Mouse (Mus musculus) kidney, embryonic 14.5 days (tissue): ENCODE measurements around the gene Cbx2. TPM values are rescaled to one million over a fixed set of nuclear protein-coding genes. Genes with fewer than 3 reads are reported as not detected.

ENCODE experiments used
- ATAC-seq: fragments of 200-750 bp; cut with Nextera tagmentation; 2 replicates; pipeline ENCODE4 v1.8.0; 2017; ENCODE audit warnings: moderate number of reproducible peaks, mild to moderate bottlenecking, moderate TSS enrichment, moderate library complexity; ENCODE audit not compliant: low FRiP score, low TSS enrichment
- H3K27ac ChIP-seq: fragments of 300-500 bp; sonication (generic); 2 replicates; pipeline ENCODE4 v1.5.1; 2014; ENCODE audit warnings: low read depth, mild to moderate bottlenecking, low read length, moderate library complexity, mixed read lengths
- H3K27me3 ChIP-seq: fragments of 300-500 bp; sonication (generic); 2 replicates; pipeline ENCODE4 v1.6.1; 2014; ENCODE audit warnings: mild to moderate bottlenecking, low read length; ENCODE audit not compliant: control insufficient read depth, insufficient read depth
- H3K36me3 ChIP-seq: fragments of 300-500 bp; sonication (generic); 2 replicates; pipeline ENCODE4 v1.6.1; 2014; ENCODE audit warnings: low read length, mixed read lengths; ENCODE audit not compliant: control insufficient read depth, insufficient read depth
- H3K4me1 ChIP-seq: fragments of 300-500 bp; sonication (generic); 2 replicates; pipeline ENCODE4 v1.6.1; 2014; ENCODE audit warnings: low read length, mixed read lengths; ENCODE audit not compliant: control insufficient read depth, insufficient read depth
- H3K4me2 ChIP-seq: fragments of 300-500 bp; sonication (generic); replicated peaks from 2 replicates; pipeline ENCODE4 v1.6.1; 2014; ENCODE audit warnings: low read depth, mild to moderate bottlenecking, low read length
- H3K4me3 ChIP-seq: fragments of 300-500 bp; sonication (generic); 2 replicates; pipeline ENCODE4 v1.5.1; 2014; ENCODE audit warnings: mild to moderate bottlenecking, low read length
- H3K9ac ChIP-seq: fragments of 300-500 bp; sonication (generic); 2 replicates; pipeline ENCODE4 v1.6.1; 2014; ENCODE audit warnings: low read depth, mild to moderate bottlenecking, low read length, moderate library complexity
- H3K9me3 ChIP-seq: fragments of 300-500 bp; sonication (generic); 2 replicates; pipeline ENCODE4 v1.6.1; 2016; ENCODE audit warnings: low read length; ENCODE audit not compliant: control insufficient read depth
- WGBS: fragments of 180-500 bp; shearing (Covaris S2); extraction: QIAGEN DNeasy Blood & Tissue Kit; methylation state at CpG from one replicate; pipeline ENCODE4 v1.1.7; 2014; 5-methylcytosine and 5-hydroxymethylcytosine counted together
- polyA plus RNA-seq: library from polyadenylated mRNA; unstranded; fragments of >200 nt; fragmentation: Nextera tagmentation; extraction: Ambion mirVana; gene quantifications from 2 replicates; pipeline ENCODE4 v1.2.1, GENCODE M21; 2014

Gene Cbx2
- polyA plus RNA-seq, 1 experiment from 2014 or later: 38.2 TPM

DNA sequence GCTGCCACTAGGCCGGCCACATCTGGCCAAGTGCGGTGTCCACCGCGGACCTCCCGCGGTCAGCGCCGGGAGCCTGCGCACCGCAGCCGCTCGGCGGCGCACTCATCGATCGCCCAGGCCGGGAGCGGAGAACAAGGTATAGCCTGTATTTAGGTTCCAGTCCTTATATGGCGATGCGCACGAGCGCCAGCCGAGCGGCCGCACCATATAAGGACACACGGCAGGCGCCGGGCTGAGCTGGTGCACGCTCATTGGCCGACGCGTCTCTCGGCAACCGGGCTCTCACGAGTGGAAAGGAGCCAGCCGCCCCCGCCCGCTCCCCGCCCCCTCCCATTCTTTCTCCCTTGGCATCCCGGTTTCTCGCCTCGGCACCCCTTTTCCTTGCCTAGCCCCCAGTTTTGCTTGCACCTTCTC, 30.5 kb downstream of the Cbx2 start:
- peaks cover 87% of the 10 kb centered on the region for H3K27me3 ChIP-seq
- peak; percentile 84 for ATAC-seq
- H3K4me2 ChIP-seq: peak overlapping the region; percentile 70
- H3K4me3 ChIP-seq: peak overlapping the region; percentile 34
- H3K36me3 ChIP-seq: no peaks in the 10 kb centered on the region
- peaks cover 24% of the 10 kb centered on the region; the same call in 1 of the 2 replicates for H3K4me1 ChIP-seq
- no peaks in the 10 kb centered on the region for H3K9me3 ChIP-seq
- 0 out of 2 replicates have a peak overlapping the region, but pooled peaks have one; percentile 14 for H3K9ac ChIP-seq
- peak overlapping the region; percentile 21; the same call in 1 of the 2 replicates for H3K27ac ChIP-seq
- under 1% methylated on average over 38 of the region's 42 CpGs for WGBS

DNA sequence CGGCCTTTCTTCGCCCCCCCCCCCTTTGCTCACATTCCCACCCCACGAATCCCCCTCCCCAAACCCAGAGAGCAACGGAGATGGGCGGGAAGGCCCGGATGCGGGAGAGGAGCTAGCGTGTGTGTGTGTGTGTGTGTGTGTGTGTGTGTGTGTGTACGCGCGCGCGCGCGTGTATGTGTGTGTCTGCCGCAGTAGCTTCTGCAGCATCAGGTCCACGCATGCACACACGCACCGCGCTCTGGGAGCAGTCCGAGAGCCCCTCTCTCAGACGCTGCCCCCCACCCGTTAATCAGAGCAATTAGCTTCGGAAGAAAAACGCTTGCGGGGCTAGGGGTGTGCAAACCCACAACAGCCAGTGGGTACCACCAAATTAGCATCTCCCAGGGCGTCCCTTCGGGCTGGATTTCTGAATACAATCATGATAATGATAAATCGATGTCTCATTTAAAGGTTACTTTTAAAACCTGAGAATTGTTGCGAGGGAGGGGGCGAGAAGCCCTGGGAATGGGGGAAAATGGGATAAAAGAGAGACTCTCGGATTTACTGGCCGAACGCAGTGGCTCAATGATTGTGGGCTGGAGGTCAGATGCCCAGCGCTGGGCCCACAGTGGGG, 31.1 kb downstream of the Cbx2 start:
- ATAC-seq: no peak
- Histone ChIP-seq H3K36me3 (no peaks in the 10 kb centered on the region), H3K4me2 (peak overlapping the region; percentile 70), H3K4me1 (peaks cover 30% of the 10 kb centered on the region; the same call in 1 of the 2 replicates), H3K27ac (no peak overlapping the region), H3K9ac (no peak overlapping the region), H3K27me3 (peaks cover 87% of the 10 kb centered on the region), H3K9me3 (no peaks in the 10 kb centered on the region), H3K4me3 (peak overlapping the region; percentile 34)
- WGBS: under 1% methylated on average over 33 of the region's 35 CpGs

GRCm38 (mm10) chr11:119054351-119055345, 31.9 kb downstream of the Cbx2 start:
- H3K9me3 ChIP-seq: no peaks in the 10 kb centered on the region
- WGBS: 2% methylated on average over 47 of the region's 47 CpGs
- ATAC-seq: no peak
- H3K27me3 ChIP-seq: peaks cover 87% of the 10 kb centered on the region
- H3K36me3 ChIP-seq: no peaks in the 10 kb centered on the region
- peak overlapping the region; percentile 70; the same call in 1 of the 2 replicates for H3K4me2 ChIP-seq
- no peak overlapping the region for H3K27ac ChIP-seq
- peak overlapping the region; percentile 34 for H3K4me3 ChIP-seq
- no peak overlapping the region for H3K9ac ChIP-seq
- H3K4me1 ChIP-seq: peaks cover 31% of the 10 kb centered on the region; the same call in 1 of the 2 replicates

- 2% methylated on average over 32 of the region's 32 CpGs for WGBS
- Histone ChIP-seq H3K4me2 (peak overlapping the region; percentile 82), H3K9ac (no peak overlapping the region), H3K9me3 (no peaks in the 10 kb centered on the region), H3K4me3 (peak overlapping the region; percentile 49), H3K36me3 (no peaks in the 10 kb centered on the region), H3K27me3 (peaks cover 87% of the 10 kb centered on the region), H3K4me1 (peaks cover 31% of the 10 kb centered on the region; the same call in 1 of the 2 replicates), H3K27ac (no peak overlapping the region)
- ATAC-seq: no peak
Observed at GRCm38 (mm10) chr11:119055571-119056131, 32.9 kb downstream of the Cbx2 start.

DNA sequence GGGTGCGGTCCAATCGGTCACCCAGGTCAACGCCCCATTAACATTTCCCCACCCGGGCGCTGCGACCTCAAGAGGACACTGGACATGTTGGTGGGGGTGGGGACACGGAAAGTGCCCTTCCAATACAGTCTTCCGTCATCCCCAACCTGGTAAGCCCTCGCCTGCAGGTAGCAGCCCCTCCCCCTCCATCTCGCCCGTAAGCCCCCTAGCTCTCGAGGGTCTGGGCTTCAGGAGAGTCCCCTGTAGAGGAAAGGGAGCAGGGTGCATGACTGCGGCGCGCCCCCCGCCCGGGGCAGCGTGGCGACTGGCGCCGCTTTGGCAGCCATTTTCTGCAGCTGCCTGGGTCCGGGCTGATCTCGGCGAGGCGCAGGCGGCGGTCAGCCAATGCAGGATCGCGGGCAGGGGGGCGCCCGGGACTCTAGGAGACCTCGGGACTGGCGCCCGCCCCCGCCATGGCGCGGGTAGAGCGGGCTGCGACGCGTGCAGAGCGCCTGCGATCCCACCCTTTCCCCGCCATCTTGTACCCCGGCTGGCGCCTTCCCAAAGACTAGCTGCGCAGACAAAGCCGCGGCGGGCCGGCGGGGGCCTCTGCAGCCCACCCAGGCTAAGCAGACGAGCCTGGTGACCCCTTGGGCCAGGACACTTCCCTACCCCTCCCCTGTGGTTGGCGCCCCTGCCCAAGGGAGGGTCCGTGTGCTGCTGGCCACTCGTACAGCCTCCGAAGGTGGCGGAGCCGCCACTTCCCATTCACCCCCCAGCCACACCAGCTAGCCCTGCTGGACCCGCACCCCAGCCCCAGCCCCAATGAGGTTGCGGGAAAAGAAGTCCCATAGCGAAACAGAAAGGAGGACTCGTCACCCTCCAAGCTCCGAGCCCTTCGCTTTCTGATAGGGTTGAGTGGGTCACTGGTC, 33.8 kb downstream of the Cbx2 start:
- H3K27ac ChIP-seq: no peak overlapping the region
- H3K4me1 ChIP-seq: peaks cover 31% of the 10 kb centered on the region; the same call in 1 of the 2 replicates
- peak overlapping the region; percentile 68 for H3K9ac ChIP-seq
- peaks cover 85% of the 10 kb centered on the region for H3K27me3 ChIP-seq
- H3K4me2 ChIP-seq: peak overlapping the region; percentile 82
- H3K9me3 ChIP-seq: no peaks in the 10 kb centered on the region
- peak overlapping the region; percentile 49 for H3K4me3 ChIP-seq
- under 1% methylated on average over 64 of the region's 65 CpGs for WGBS
- peak; percentile 8; the same call in 1 of the 2 replicates for ATAC-seq
- no peaks in the 10 kb centered on the region for H3K36me3 ChIP-seq

DNA sequence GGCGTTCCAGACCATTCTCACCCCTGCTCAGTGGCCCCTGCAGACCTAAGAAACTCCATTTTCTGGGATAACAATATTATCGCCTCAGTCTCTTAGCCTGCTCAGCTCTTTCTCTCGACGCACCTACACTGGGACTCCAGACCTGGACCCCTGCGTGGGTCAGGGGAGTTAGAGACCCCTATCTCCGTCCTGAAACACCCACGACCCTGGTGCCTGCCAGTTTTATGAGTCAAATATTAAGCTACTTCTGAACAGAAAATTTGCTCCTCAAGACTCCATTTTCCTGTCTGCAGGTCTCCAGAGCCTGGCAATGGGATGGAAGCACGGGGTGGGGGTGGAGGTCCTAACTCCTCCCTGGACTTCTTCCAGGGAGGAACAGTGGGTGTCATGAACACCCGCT, 34.5 kb downstream of the Cbx2 start:
- H3K27me3 ChIP-seq: peaks cover 83% of the 10 kb centered on the region
- ATAC-seq: no peak
- H3K4me1 ChIP-seq: peaks cover 31% of the 10 kb centered on the region; the same call in 1 of the 2 replicates
- 3% methylated on average over 9 of the region's 9 CpGs for WGBS
- no peaks in the 10 kb centered on the region for H3K36me3 ChIP-seq
- H3K27ac ChIP-seq: no peak overlapping the region
- peak overlapping the region; percentile 82 for H3K4me2 ChIP-seq
- peak overlapping the region; percentile 68; the same call in 1 of the 2 replicates for H3K9ac ChIP-seq
- peak overlapping the region; percentile 49 for H3K4me3 ChIP-seq
- H3K9me3 ChIP-seq: no peaks in the 10 kb centered on the region

DNA sequence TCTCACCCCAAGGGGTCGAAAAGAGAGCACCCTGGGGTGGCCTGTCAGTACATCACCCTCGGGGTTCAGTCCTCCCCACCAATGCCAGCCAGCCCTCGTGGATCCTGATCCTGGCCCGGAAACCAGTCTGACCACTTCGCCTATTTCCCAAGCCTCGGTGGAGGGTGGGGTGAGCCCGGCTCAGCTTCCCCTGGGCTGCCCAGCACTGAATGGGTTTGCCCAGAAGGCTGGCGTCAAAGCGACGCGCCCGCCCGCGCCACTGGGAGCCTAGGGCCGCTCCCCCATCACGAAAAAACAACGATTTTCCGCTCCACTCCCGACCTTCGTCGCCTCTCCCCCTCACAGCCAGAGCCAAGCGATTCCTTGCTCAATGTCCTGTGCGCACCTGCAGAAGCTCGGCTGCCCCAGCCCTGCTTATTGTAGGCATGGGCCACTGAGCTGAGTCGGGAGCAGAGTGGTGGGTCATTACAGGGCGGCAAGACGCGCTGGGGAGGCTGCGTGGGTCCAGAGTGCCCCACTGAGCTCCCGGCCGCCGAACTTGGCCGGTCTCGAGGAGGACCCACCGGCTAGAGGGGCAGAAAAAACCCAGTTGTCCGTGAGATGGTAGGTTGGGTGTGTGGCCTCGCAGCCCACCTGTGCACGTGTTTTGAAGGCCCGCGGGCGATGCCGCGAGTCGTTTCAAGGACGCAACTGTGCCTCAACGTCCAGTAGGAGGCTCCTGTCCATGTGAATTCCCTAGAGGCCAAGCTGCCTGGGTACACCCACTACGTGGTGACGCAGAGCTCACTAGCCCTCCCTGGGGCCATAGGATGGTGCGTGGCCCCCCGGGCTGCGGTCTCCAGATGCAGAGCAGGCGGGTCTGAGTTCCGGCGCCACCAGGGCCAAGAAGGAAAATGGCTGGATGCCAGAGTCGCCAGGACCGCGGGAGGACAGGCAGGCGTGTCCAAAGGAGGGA, 35.6 kb downstream of the Cbx2 start:
- H3K9me3 ChIP-seq: no peaks in the 10 kb centered on the region
- peak overlapping the region; percentile 23 for H3K4me3 ChIP-seq
- 0 out of 2 replicates have a peak, but pooled peaks have one; percentile 30 for ATAC-seq
- peaks cover 77% of the 10 kb centered on the region for H3K27me3 ChIP-seq
- peaks cover 22% of the 10 kb centered on the region; the same call in 1 of the 2 replicates for H3K4me1 ChIP-seq
- H3K36me3 ChIP-seq: no peaks in the 10 kb centered on the region
- H3K27ac ChIP-seq: no peak overlapping the region
- 2% methylated on average over 58 of the region's 58 CpGs for WGBS
- H3K9ac ChIP-seq: no peak overlapping the region
- H3K4me2 ChIP-seq: peak overlapping the region; percentile 36
